Mouse (Mus musculus): ENCODE measurements at regions not wholly inside any gene's neighbourhood (a gene's known extent, or its start where the extent isn't known, plus 50 kb on each side); places are given as distances from the start of the nearest gene placed in this dataset.

DNA sequence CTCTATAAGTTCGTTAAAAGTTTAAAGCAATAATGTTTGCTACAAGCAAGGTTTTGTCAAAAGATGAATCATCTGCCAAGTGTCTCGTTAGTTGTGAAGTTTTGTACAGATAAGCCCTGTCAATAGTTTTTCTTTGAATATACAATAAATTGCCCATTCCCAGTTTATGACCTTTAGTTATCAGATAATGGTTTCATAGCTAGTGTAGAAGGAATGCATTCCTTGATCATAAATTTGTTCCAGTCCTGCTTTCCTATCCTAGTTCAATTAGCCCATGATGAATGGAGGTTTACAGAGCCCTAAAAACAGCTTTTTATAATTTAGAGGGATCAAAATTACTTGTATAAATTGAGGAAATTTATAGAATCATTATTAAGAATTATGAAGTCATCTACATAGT is 62.5 kb upstream of the Lrch2 start:
- H3K9me3 ChIP-seq = no peaks in the 10 kb centered on the region
- no peak overlapping the region for H3K9ac ChIP-seq
- WGBS = 35% methylated on average over 2 of the region's 2 CpGs
- H3K27me3 ChIP-seq (replicated peaks) = no peaks in the 10 kb centered on the region
- no peak overlapping the region for H3K4me2 ChIP-seq (replicated peaks)
- H3K27ac ChIP-seq = no peak overlapping the region
- peak; percentile 55; the same call in 1 of the 2 replicates for ATAC-seq
- H3K4me3 ChIP-seq (replicated peaks) = no peak overlapping the region
- H3K4me1 ChIP-seq (replicated peaks) = no peaks in the 10 kb centered on the region
- no peaks in the 10 kb centered on the region for H3K36me3 ChIP-seq

DNA sequence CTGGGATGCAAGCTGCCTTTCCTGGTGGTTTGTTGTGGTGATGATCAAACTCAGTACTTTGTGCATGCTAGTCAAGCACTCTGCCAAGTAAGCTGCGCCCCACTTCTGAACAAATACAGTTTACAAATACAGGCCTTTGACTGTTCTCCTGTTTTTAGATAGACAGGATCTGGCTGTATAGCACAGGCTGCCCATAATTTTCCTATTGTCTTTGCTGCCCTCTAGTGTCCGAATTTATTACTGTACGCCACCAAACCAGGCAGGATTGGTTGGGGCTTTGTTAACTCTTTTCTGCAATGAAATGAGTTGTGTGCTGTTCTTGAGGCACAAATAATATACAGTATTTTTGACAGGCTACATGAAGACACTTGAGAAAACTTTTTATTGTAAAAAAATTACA is 54.8 kb upstream of the Lrch2 start:
- no peaks in the 10 kb centered on the region for H3K36me3 ChIP-seq
- no peak overlapping the region for H3K4me3 ChIP-seq (replicated peaks)
- no peaks in the 10 kb centered on the region for H3K27me3 ChIP-seq (replicated peaks)
- H3K9me3 ChIP-seq = no peaks in the 10 kb centered on the region
- H3K4me1 ChIP-seq (replicated peaks) = no peaks in the 10 kb centered on the region
- H3K4me2 ChIP-seq (replicated peaks) = no peak overlapping the region
- no peak for ATAC-seq
- 15% methylated on average over 3 of the region's 3 CpGs for WGBS
- no peak overlapping the region for H3K9ac ChIP-seq
- H3K27ac ChIP-seq = no peak overlapping the region
